Mouse (Mus musculus) macrophage (primary cell): Measurements from ENCODE around the gene Poll. TPM values are rescaled to one million over a fixed set of nuclear protein-coding genes. Genes with fewer than 3 reads are reported as not detected.

Experiments
- polyA plus RNA-seq: library from polyadenylated mRNA; stranded (reverse); fragments of 250-400 nt; gene quantifications from 3 replicates; pipeline ENCODE4 v1.2.4, GENCODE M21; 2018; ENCODE audit warnings: inconsistent platforms

Gene Poll
- polyA plus RNA-seq, 1 experiment from 2014 or later = 3.9 TPM

Other genes starting within 250 kb of the Poll start
- 8.7 to 11.0 TPM (median 9.0 TPM) in 3 replicates for gene Btrc, start 196.8 kb downstream of the Poll start, polyA plus RNA-seq
- 17.7 to 20.9 TPM (median 20.5 TPM) in 3 replicates for gene Gm17018, start 84 bp upstream of the Poll start, polyA plus RNA-seq
- gene Fbxw4, start 99.8 kb upstream of the Poll start, polyA plus RNA-seq = 18.7 to 53.4 TPM (median 32.9 TPM) in 3 replicates
- not detected in 3 replicates for gene Fgf8, start 182.4 kb upstream of the Poll start, polyA plus RNA-seq
- gene Npm3, start 189.1 kb upstream of the Poll start, polyA plus RNA-seq = 11.7 to 64.5 TPM (median 22.5 TPM) in 3 replicates
- gene Mgea5, start 223.3 kb upstream of the Poll start, polyA plus RNA-seq = 71.3 to 78.4 TPM (median 71.7 TPM) in 3 replicates